Mouse (Mus musculus): Measurements from ENCODE around the gene Rhod. TPM values are rescaled to one million over a fixed set of nuclear protein-coding genes. Genes with fewer than 3 reads are reported as not detected.

Gene Rhod
- polyA plus RNA-seq, 1 experiment from 2014 or later = 14.3 TPM

DNA sequence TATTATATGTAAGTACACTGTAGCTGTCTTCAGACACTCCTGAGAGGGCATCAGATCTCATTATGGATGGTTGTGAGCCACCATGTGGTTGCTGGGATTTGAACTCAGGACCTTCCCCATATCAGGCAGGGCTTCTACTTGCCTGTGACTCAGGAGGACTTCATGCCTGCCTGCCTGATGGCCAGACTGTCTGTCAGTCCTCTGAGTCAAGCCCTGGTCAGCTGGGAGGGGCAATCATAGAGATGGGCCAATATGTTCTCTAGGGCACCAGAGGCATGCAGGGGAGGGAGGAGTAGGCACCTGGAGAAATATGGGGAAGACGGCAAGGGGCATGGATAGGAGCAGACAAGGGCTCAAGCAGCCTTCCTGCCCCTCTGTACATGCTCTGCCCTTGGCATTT, 4.2 kb downstream of the Rhod start:
- Histone ChIP-seq H3K9ac (ENCODE audit: low read depth, low read length) (no peak overlapping the region), H3K36me3 (ENCODE audit: control insufficient read depth, insufficient read depth, low read length) (no peaks in the 10 kb centered on the region; the same call in 1 of the 2 replicates)

GRCm38 (mm10) chr19:4433756-4434155, 5.5 kb downstream of the Rhod start:
- DNase-seq (ENCODE audit: low spot score) (no peak), ATAC-seq (replicated peaks; ENCODE audit: low FRiP score) (no peak)
- Histone ChIP-seq H3K9me3 (ENCODE audit: control insufficient read depth, low read length) (no peaks in the 10 kb centered on the region), H3K4me1 (replicated peaks; ENCODE audit: control insufficient read depth, insufficient read depth, low read length) (no peaks in the 10 kb centered on the region), H3K4me3 (ENCODE audit: low read depth, low read length) (no peak overlapping the region), H3K9ac (ENCODE audit: low read depth, low read length) (no peak overlapping the region), H3K27me3 (replicated peaks; ENCODE audit: control insufficient read depth, insufficient read depth, low read length) (peaks cover 11% of the 10 kb centered on the region), H3K27ac (ENCODE audit: low read depth, low read length) (no peak overlapping the region), H3K36me3 (ENCODE audit: control insufficient read depth, insufficient read depth, low read length) (no peaks in the 10 kb centered on the region; the same call in 1 of the 2 replicates), H3K4me2 (no peak overlapping the region)
- 95% methylated on average over 1 of the region's 1 CpGs for WGBS

More for the DNA sequence above, 4.2 kb downstream of the Rhod start:
- H3K4me2 ChIP-seq = no peak overlapping the region
- peaks cover 23% of the 10 kb centered on the region for H3K27me3 ChIP-seq (replicated peaks; ENCODE audit: control insufficient read depth, insufficient read depth, low read length)
- H3K4me3 ChIP-seq (ENCODE audit: low read depth, low read length) = no peak overlapping the region
- H3K9me3 ChIP-seq (ENCODE audit: control insufficient read depth, low read length) = no peaks in the 10 kb centered on the region
- H3K4me1 ChIP-seq (replicated peaks; ENCODE audit: control insufficient read depth, insufficient read depth, low read length) = no peaks in the 10 kb centered on the region; the same call in 1 of the 2 replicates
- H3K27ac ChIP-seq (ENCODE audit: low read depth, low read length) = no peak overlapping the region
- WGBS = 89% methylated on average over 1 of the region's 1 CpGs
- no peak for DNase-seq (ENCODE audit: low spot score)
- no peak for ATAC-seq (replicated peaks; ENCODE audit: low FRiP score)

DNA sequence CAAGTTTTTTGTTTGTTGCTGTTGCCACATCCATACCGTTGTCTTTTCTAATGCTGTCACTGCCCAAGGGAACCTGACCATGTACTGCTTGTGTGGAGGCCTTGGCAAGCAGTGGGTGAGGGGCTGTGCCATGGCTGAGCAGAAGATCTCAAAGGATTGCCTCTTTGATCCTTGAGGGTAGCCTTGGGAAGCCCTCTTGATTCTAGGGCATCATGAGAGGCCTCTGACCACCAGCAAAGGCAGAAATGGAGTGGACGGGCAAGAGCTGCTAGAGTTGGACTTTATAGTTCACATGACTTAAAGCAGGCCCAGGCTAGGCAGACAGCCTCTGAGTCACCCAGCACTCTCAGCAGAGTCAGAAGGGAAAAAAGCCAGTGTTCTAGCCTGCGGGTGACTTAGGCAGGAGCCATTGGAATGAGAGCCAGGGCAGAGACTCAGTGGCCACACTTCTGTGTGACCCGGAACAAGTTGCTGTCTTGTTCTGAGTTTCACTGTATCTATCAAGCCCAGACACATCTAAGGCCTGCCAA, 9.1 kb downstream of the Rhod start:
- Histone ChIP-seq H3K27me3 (replicated peaks; ENCODE audit: control insufficient read depth, insufficient read depth, low read length) (no peaks in the 10 kb centered on the region; the same call in 1 of the 2 replicates), H3K9ac (ENCODE audit: low read depth, low read length) (no peak overlapping the region), H3K4me3 (ENCODE audit: low read depth, low read length) (no peak overlapping the region), H3K9me3 (ENCODE audit: control insufficient read depth, low read length) (no peaks in the 10 kb centered on the region), H3K4me1 (replicated peaks; ENCODE audit: control insufficient read depth, insufficient read depth, low read length) (no peaks in the 10 kb centered on the region), H3K4me2 (no peak overlapping the region), H3K27ac (ENCODE audit: low read depth, low read length) (no peak overlapping the region), H3K36me3 (ENCODE audit: control insufficient read depth, insufficient read depth, low read length) (peaks cover 2% of the 10 kb centered on the region; the same call in 1 of the 2 replicates)
- no peak for DNase-seq (ENCODE audit: low spot score)
- 89% methylated on average over 4 of the region's 4 CpGs for WGBS
- no peak for ATAC-seq (replicated peaks; ENCODE audit: low FRiP score)

- no peaks in the 10 kb centered on the region for H3K9me3 ChIP-seq (ENCODE audit: control insufficient read depth, low read length)
- no peaks in the 10 kb centered on the region for H3K4me1 ChIP-seq (replicated peaks; ENCODE audit: control insufficient read depth, insufficient read depth, low read length)
- 64% methylated on average over 19 of the region's 19 CpGs for WGBS
- no peak overlapping the region for H3K9ac ChIP-seq (ENCODE audit: low read depth, low read length)
- no peak for ATAC-seq (replicated peaks; ENCODE audit: low FRiP score)
- H3K36me3 ChIP-seq (ENCODE audit: control insufficient read depth, insufficient read depth, low read length) = peaks cover 8% of the 10 kb centered on the region; the same call in 1 of the 2 replicates
- no peaks in the 10 kb centered on the region; the same call in 1 of the 2 replicates for H3K27me3 ChIP-seq (replicated peaks; ENCODE audit: control insufficient read depth, insufficient read depth, low read length)
- H3K27ac ChIP-seq (ENCODE audit: low read depth, low read length) = no peak overlapping the region
- no peak overlapping the region for H3K4me2 ChIP-seq
- no peak for DNase-seq (ENCODE audit: low spot score)
- H3K4me3 ChIP-seq (ENCODE audit: low read depth, low read length) = no peak overlapping the region
Observed at GRCm38 (mm10) chr19:4425610-4426366, 13.4 kb downstream of the Rhod start.

GRCm38 (mm10) chr19:4423021-4423420, 16.2 kb downstream of the Rhod start:
- H3K36me3 ChIP-seq (ENCODE audit: control insufficient read depth, insufficient read depth, low read length) = peaks cover 8% of the 10 kb centered on the region; the same call in 1 of the 2 replicates

GRCm38 (mm10) chr19:4422581-4422980, 16.7 kb downstream of the Rhod start:
- no peaks in the 10 kb centered on the region; the same call in 1 of the 2 replicates for H3K27me3 ChIP-seq (replicated peaks; ENCODE audit: control insufficient read depth, insufficient read depth, low read length)
- WGBS = 90% methylated on average over 3 of the region's 3 CpGs
- ATAC-seq (replicated peaks; ENCODE audit: low FRiP score) (no peak), DNase-seq (ENCODE audit: low spot score) (no peak)
- 0 out of 2 replicates have a peak, but pooled peaks cover 2% of the 10 kb centered on the region for H3K4me1 ChIP-seq (replicated peaks; ENCODE audit: control insufficient read depth, insufficient read depth, low read length)
- H3K36me3 ChIP-seq (ENCODE audit: control insufficient read depth, insufficient read depth, low read length) = peaks cover 8% of the 10 kb centered on the region; the same call in 1 of the 2 replicates
- no peak overlapping the region for H3K27ac ChIP-seq (ENCODE audit: low read depth, low read length)
- H3K4me2 ChIP-seq = no peak overlapping the region
- H3K9me3 ChIP-seq (ENCODE audit: control insufficient read depth, low read length) = no peaks in the 10 kb centered on the region
- H3K4me3 ChIP-seq (ENCODE audit: low read depth, low read length) = no peak overlapping the region
- no peak overlapping the region for H3K9ac ChIP-seq (ENCODE audit: low read depth, low read length)

More at GRCm38 (mm10) chr19:4423021-4423420, 16.2 kb downstream of the Rhod start:
- Histone ChIP-seq H3K4me2 (no peak overlapping the region), H3K27me3 (replicated peaks; ENCODE audit: control insufficient read depth, insufficient read depth, low read length) (no peaks in the 10 kb centered on the region; the same call in 1 of the 2 replicates), H3K4me1 (replicated peaks; ENCODE audit: control insufficient read depth, insufficient read depth, low read length) (0 out of 2 replicates have a peak, but pooled peaks cover 2% of the 10 kb centered on the region), H3K9ac (ENCODE audit: low read depth, low read length) (no peak overlapping the region), H3K9me3 (ENCODE audit: control insufficient read depth, low read length) (no peaks in the 10 kb centered on the region), H3K27ac (ENCODE audit: low read depth, low read length) (no peak overlapping the region), H3K4me3 (ENCODE audit: low read depth, low read length) (no peak overlapping the region)
- 64% methylated on average over 3 of the region's 3 CpGs for WGBS
- ATAC-seq (replicated peaks; ENCODE audit: low FRiP score) (no peak), DNase-seq (ENCODE audit: low spot score) (no peak)

- H3K27ac ChIP-seq (ENCODE audit: low read depth, low read length) = no peak overlapping the region
- no peaks in the 10 kb centered on the region for H3K27me3 ChIP-seq (replicated peaks; ENCODE audit: control insufficient read depth, insufficient read depth, low read length)
- WGBS = 69% methylated on average over 8 of the region's 8 CpGs
- no peak overlapping the region for H3K4me3 ChIP-seq (ENCODE audit: low read depth, low read length)
- ATAC-seq (replicated peaks; ENCODE audit: low FRiP score) = no peak
- H3K4me1 ChIP-seq (replicated peaks; ENCODE audit: control insufficient read depth, insufficient read depth, low read length) = 0 out of 2 replicates have a peak, but pooled peaks cover 2% of the 10 kb centered on the region
- no peak overlapping the region for H3K9ac ChIP-seq (ENCODE audit: low read depth, low read length)
- no peak overlapping the region for H3K4me2 ChIP-seq
- no peaks in the 10 kb centered on the region for H3K9me3 ChIP-seq (ENCODE audit: control insufficient read depth, low read length)
- peaks cover 5% of the 10 kb centered on the region; the same call in 1 of the 2 replicates for H3K36me3 ChIP-seq (ENCODE audit: control insufficient read depth, insufficient read depth, low read length)
- no peak for DNase-seq (ENCODE audit: low spot score)
Observed at GRCm38 (mm10) chr19:4420153-4420910, 18.9 kb downstream of the Rhod start.

GRCm38 (mm10) chr19:4419711-4420110, 19.5 kb downstream of the Rhod start:
- DNase-seq (ENCODE audit: low spot score) (no peak), ATAC-seq (replicated peaks; ENCODE audit: low FRiP score) (no peak)
- peaks cover 3% of the 10 kb centered on the region; the same call in 1 of the 2 replicates for H3K36me3 ChIP-seq (ENCODE audit: control insufficient read depth, insufficient read depth, low read length)
- H3K4me1 ChIP-seq (replicated peaks; ENCODE audit: control insufficient read depth, insufficient read depth, low read length) = 0 out of 2 replicates have a peak, but pooled peaks cover 2% of the 10 kb centered on the region
- H3K4me3 ChIP-seq (ENCODE audit: low read depth, low read length) = no peak overlapping the region
- no peak overlapping the region for H3K27ac ChIP-seq (ENCODE audit: low read depth, low read length)
- H3K9me3 ChIP-seq (ENCODE audit: control insufficient read depth, low read length) = no peaks in the 10 kb centered on the region
- 89% methylated on average over 5 of the region's 5 CpGs for WGBS
- no peak overlapping the region for H3K9ac ChIP-seq (ENCODE audit: low read depth, low read length)
- H3K4me2 ChIP-seq = no peak overlapping the region
- no peaks in the 10 kb centered on the region for H3K27me3 ChIP-seq (replicated peaks; ENCODE audit: control insufficient read depth, insufficient read depth, low read length)
